Comparison of ENCODE assay signal across 24 mouse cellular contexts in genomic region chr19:14482562-14483138, GRCm38 (mm10).
"Had no signal": no experiment of that assay in that cellular context is flagged by ENCODE, and none has a peak within 500 bp of the region (broad histone marks: within the 10 kb centered on the region; RNA-seq: fewer than 3 reads in every experiment).

No protein-coding gene starts in this region.

- H3K9ac ChIP-seq: forebrain, postnatal 0 days; heart, embryonic 13.5 days; heart, embryonic 15.5 days; hindbrain, embryonic 13.5 days; hindbrain, embryonic 15.5 days; kidney, embryonic 15.5 days; limb, embryonic 12.5 days had no signal

- H3K4me2 ChIP-seq: heart, embryonic 13.5 days; heart, embryonic 15.5 days; hindbrain, embryonic 13.5 days; hindbrain, embryonic 15.5 days; kidney, embryonic 15.5 days; limb, embryonic 12.5 days; liver, embryonic 11.5 days had no signal

- DNase-seq: forebrain, postnatal 0 days; gastrocnemius, postnatal 14 days; gastrocnemius, postnatal 36 days; heart, adult 18-20 months; heart, postnatal 14 days; heart, postnatal 36 days; kidney, adult 18-20 months; kidney, adult 9 months; kidney, postnatal 14 days; kidney, postnatal 4 days; liver had no signal

- ATAC-seq: forebrain, postnatal 0 days; hindbrain, postnatal 0 days had no signal

- H3K36me3 ChIP-seq: heart, embryonic 10.5 days; heart, embryonic 13.5 days; heart, embryonic 15.5 days; hindbrain, embryonic 13.5 days; hindbrain, embryonic 15.5 days; kidney, embryonic 15.5 days; limb, embryonic 10.5 days; limb, embryonic 12.5 days had no signal

- H3K27me3 ChIP-seq: heart, embryonic 13.5 days; heart, embryonic 15.5 days; hindbrain, embryonic 13.5 days; hindbrain, embryonic 15.5 days; kidney, embryonic 15.5 days; limb, embryonic 12.5 days had no signal

- H3K4me3 ChIP-seq: heart, embryonic 10.5 days; heart, embryonic 13.5 days; heart, embryonic 15.5 days; hindbrain, embryonic 13.5 days; hindbrain, embryonic 15.5 days; kidney, embryonic 15.5 days; layer of hippocampus, adult 2 months; left cerebral cortex, adult 2 months; limb, embryonic 10.5 days; limb, embryonic 12.5 days had no signal

- H3K27ac ChIP-seq: heart, embryonic 10.5 days; heart, embryonic 13.5 days; heart, embryonic 15.5 days; hindbrain, embryonic 15.5 days; hindbrain, postnatal 0 days; kidney, embryonic 15.5 days; kidney, postnatal 0 days; left cerebral cortex, adult 2 months; limb, embryonic 10.5 days; limb, embryonic 12.5 days had no signal

- H3K9me3 ChIP-seq: heart, embryonic 10.5 days; heart, embryonic 13.5 days; heart, embryonic 15.5 days; hindbrain, embryonic 13.5 days; hindbrain, embryonic 15.5 days; kidney, embryonic 15.5 days; limb, embryonic 10.5 days; limb, embryonic 12.5 days had no signal
